Mouse (Mus musculus) heart, adult 2 months (tissue): ENCODE measurements around the gene Inpp5a. TPM values are rescaled to one million over a fixed set of nuclear protein-coding genes. Genes with fewer than 3 reads are reported as not detected.
A peak's percentile ranks its signal among the peaks of the same experiment; 100 is the strongest.

Experiments used
- DNase-seq, 2 experiments: peaks; one replicate each; pipeline ENCODE4 v3.0.0; 2021
- H3K27ac ChIP-seq: fragments of 200-600 bp; 2 replicates; pipeline ENCODE4 v1.8.1; 2022
- H3K27me3 ChIP-seq: fragments of 200-500 bp; 2 replicates; pipeline ENCODE4 v1.6.1; 2012; ENCODE audit warnings: mild to moderate bottlenecking, low read length, inconsistent platforms, mixed read lengths; ENCODE audit not compliant: control insufficient read depth, insufficient read depth
- H3K36me3 ChIP-seq: fragments of 200-500 bp; 2 replicates; pipeline ENCODE4 v1.6.1; 2012; ENCODE audit warnings: low read length, inconsistent platforms; ENCODE audit not compliant: control insufficient read depth, insufficient read depth
- H3K4me1 ChIP-seq: fragments of 200-500 bp; 2 replicates; pipeline ENCODE4 v1.6.1; 2011; ENCODE audit warnings: low read length; ENCODE audit not compliant: control insufficient read depth, insufficient read depth
- H3K4me3 ChIP-seq: fragments of 200-600 bp; 2 replicates; pipeline ENCODE4 v1.8.1; 2022
- H3K79me2 ChIP-seq: fragments of 200-500 bp; replicated peaks from 2 replicates; pipeline ENCODE4 v1.6.1; 2012; ENCODE audit warnings: mild to moderate bottlenecking, inconsistent platforms, low read length, moderate library complexity, mixed read lengths; ENCODE audit not compliant: control insufficient read depth, insufficient read depth
- H3K9ac ChIP-seq: fragments of 200-500 bp; 2 replicates; pipeline ENCODE4 v1.6.1; 2012; ENCODE audit warnings: low read depth, mild to moderate bottlenecking, control low read depth, inconsistent platforms, low read length, mixed read lengths
- CTCF ChIP-seq: fragments of 200-600 bp; IDR thresholded peaks from 2 replicates; pipeline ENCODE4 v1.8.1; 2022; ENCODE audit warnings: antibody characterized with exemption, mild to moderate bottlenecking, moderate library complexity
- EP300 ChIP-seq: fragments of 200-500 bp; IDR thresholded peaks from 2 replicates; pipeline ENCODE4 v1.6.1; 2011; ENCODE audit warnings: low read depth, low read length, control low read depth; ENCODE audit not compliant: insufficient read depth
- POLR2A ChIP-seq: fragments of 200-500 bp; IDR thresholded peaks from 2 replicates; pipeline ENCODE4 v1.6.1; 2011; ENCODE audit warnings: mild to moderate bottlenecking, low read depth, low read length, control low read depth; ENCODE audit not compliant: insufficient read depth
- WGBS: fragments of 180-500 bp; shearing (Covaris S2); methylation state at CpG from one replicate; pipeline ENCODE4 v1.1.7; 2018; 5-methylcytosine and 5-hydroxymethylcytosine counted together
- intact Hi-C: fragments of 180-260 bp; cut with DNase I; formaldehyde crosslinking; loops from one replicate; pipeline ENCODE4 v1.15.1; 2025
- polyA plus RNA-seq: library from polyadenylated mRNA; depleted of rRNA; stranded (reverse); fragments of >200 nt; gene quantifications from 2 replicates; pipeline ENCODE4 v1.2.3, GENCODE M21; 2012
- total RNA-seq, 2 experiments: library from RNA; stranded (reverse); gene quantifications; 2 replicates each; pipeline ENCODE4 v1.2.3; 2021

Inpp5a gene
- total and polyA plus RNA-seq, 3 experiments: 134 to 306 (median 280) TPM

DNA sequence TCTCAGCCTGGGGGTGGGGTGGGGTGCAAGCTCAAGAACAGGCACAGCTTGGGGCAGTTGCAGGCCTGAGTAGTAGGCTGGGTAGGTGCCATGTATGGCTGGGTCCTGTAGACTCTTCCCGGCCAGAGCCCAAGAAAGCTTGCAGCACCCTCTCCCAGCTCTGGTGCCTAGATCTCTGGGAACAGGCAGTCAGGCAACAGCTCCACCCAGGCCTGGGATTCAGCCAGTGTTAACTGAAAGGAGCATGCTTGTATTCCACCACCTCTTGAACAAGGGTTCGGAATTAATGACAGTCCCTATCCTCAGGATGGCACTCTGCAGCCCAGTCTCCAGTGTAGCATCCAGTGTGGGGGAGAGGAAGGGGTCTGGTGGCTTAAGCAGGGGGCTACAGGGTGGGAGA, 20.7 kb upstream of the Inpp5a start:
- Histone ChIP-seq H3K36me3 (peaks cover 26% of the 10 kb centered on the region), H3K27me3 (no peaks in the 10 kb centered on the region), H3K27ac (peak overlapping the region; percentile 98), H3K4me1 (peaks cover 55% of the 10 kb centered on the region), H3K9ac (peak overlapping the region; percentile 53), H3K4me3 (no peak overlapping the region), H3K79me2 (no peaks in the 10 kb centered on the region)
- no peak for TF ChIP-seq CTCF
- no peak for TF ChIP-seq EP300
- no peak for TF ChIP-seq POLR2A
- peak; percentile 71 to 72 for DNase-seq
- WGBS: 29% methylated on average over 2 of the region's 2 CpGs
- intact Hi-C loops: loop anchor here (2.0 kb wide), 1 partner anchor 103 kb away; no protein-coding TSS in a partner anchor

GRCm38 (mm10) chr7:139368722-139369380, 20.1 kb upstream of the Inpp5a start:
- Histone ChIP-seq H3K4me3 (no peak overlapping the region), H3K9ac (peak overlapping the region; percentile 53), H3K4me1 (peaks cover 49% of the 10 kb centered on the region), H3K79me2 (no peaks in the 10 kb centered on the region), H3K27me3 (no peaks in the 10 kb centered on the region), H3K36me3 (peaks cover 26% of the 10 kb centered on the region), H3K27ac (peak overlapping the region; percentile 98)
- 8% methylated on average over 14 of the region's 14 CpGs for WGBS
- TF ChIP-seq CTCF: no peak
- peak; percentile 73 for TF ChIP-seq EP300
- intact Hi-C loops: loop anchor here (2.0 kb wide), 1 partner anchor 102 kb away; no protein-coding TSS in a partner anchor
- peak; percentile 83 to 90 for DNase-seq

GRCm38 (mm10) chr7:139369501-139370088, 19.3 kb upstream of the Inpp5a start:
- intact Hi-C loops: loop anchor here (1.0 to 2.0 kb wide), 2 partner anchors 18 to 101 kb away; no protein-coding TSS in a partner anchor
- peak in 1 of 2 experiments; percentile 26 for DNase-seq
- no peaks in the 10 kb centered on the region for H3K79me2 ChIP-seq
- peaks cover 24% of the 10 kb centered on the region for H3K36me3 ChIP-seq
- peaks cover 46% of the 10 kb centered on the region for H3K4me1 ChIP-seq
- H3K4me3 ChIP-seq: no peak overlapping the region
- 49% methylated on average over 6 of the region's 6 CpGs for WGBS
- no peak overlapping the region for H3K9ac ChIP-seq
- no peaks in the 10 kb centered on the region for H3K27me3 ChIP-seq
- peak overlapping the region; percentile 98 for H3K27ac ChIP-seq
- TF ChIP-seq POLR2A: no peak
- no peak for TF ChIP-seq CTCF
- TF ChIP-seq EP300: no peak

GRCm38 (mm10) chr7:139371389-139371788, 17.5 kb upstream of the Inpp5a start:
- no peak for DNase-seq
- Histone ChIP-seq H3K4me3 (no peak overlapping the region), H3K36me3 (peaks cover 8% of the 10 kb centered on the region), H3K79me2 (no peaks in the 10 kb centered on the region), H3K9ac (no peak overlapping the region), H3K27ac (no peak overlapping the region), H3K4me1 (peaks cover 29% of the 10 kb centered on the region), H3K27me3 (no peaks in the 10 kb centered on the region)
- intact Hi-C loops: no loop called here
- no peak for TF ChIP-seq POLR2A
- no peak for TF ChIP-seq CTCF
- TF ChIP-seq EP300: no peak

- H3K4me3 ChIP-seq: no peak overlapping the region
- no peaks in the 10 kb centered on the region for H3K27me3 ChIP-seq
- WGBS: 66% methylated on average over 7 of the region's 7 CpGs
- no peak overlapping the region for H3K9ac ChIP-seq
- no peak overlapping the region for H3K27ac ChIP-seq
- no peaks in the 10 kb centered on the region for H3K79me2 ChIP-seq
- H3K4me1 ChIP-seq: no peaks in the 10 kb centered on the region
- no peak for DNase-seq
- H3K36me3 ChIP-seq: no peaks in the 10 kb centered on the region
- TF ChIP-seq POLR2A (no peak), EP300 (no peak), CTCF (no peak)
- intact Hi-C loops: no loop called here
Observed at GRCm38 (mm10) chr7:139377381-139377780, 11.5 kb upstream of the Inpp5a start.

DNA sequence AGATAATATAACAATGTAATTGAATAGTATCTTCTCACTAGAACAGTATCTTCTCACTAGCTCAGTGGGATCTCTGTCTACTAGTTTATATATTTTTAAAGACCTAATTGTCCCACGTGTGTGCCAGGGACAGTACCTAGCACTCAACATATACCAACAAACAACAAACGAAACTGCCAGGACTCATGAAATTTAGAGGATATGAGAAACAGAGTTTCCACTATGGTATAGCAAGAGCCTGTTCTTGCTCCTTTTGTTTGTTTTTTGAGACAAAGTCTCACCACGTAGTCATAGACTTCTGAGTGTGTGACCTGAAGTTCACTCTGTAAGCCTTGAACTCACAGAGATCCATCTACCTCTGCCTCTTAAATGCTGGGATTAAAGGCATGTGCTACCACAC, 10.6 kb upstream of the Inpp5a start:
- WGBS: 93% methylated on average over 3 of the region's 3 CpGs
- Histone ChIP-seq H3K27me3 (no peaks in the 10 kb centered on the region), H3K9ac (no peak overlapping the region), H3K79me2 (no peaks in the 10 kb centered on the region), H3K4me1 (no peaks in the 10 kb centered on the region), H3K4me3 (no peak overlapping the region), H3K27ac (no peak overlapping the region), H3K36me3 (no peaks in the 10 kb centered on the region)
- intact Hi-C loops: no loop called here
- DNase-seq: no peak
- TF ChIP-seq POLR2A (no peak), CTCF (no peak), EP300 (no peak)
